Mouse (Mus musculus) neural tube, embryonic 13.5 days (tissue): ENCODE data around the gene Morc3. TPM values are rescaled to one million over a fixed set of nuclear protein-coding genes. Genes with fewer than 3 reads are reported as not detected.

Source experiments
- ATAC-seq: fragments of 200-750 bp; cut with Nextera tagmentation; 2 replicates; pipeline ENCODE4 v1.8.0; 2017; ENCODE audit warnings: low read depth, mild to moderate bottlenecking, moderate TSS enrichment, moderate library complexity
- H3K27ac ChIP-seq: fragments of 300-500 bp; sonication (generic); replicated peaks from 2 replicates; pipeline ENCODE4 v1.5.1; 2015; ENCODE audit warnings: moderate library complexity, mild to moderate bottlenecking, inconsistent platforms
- H3K27me3 ChIP-seq: fragments of 300-500 bp; sonication (generic); 2 replicates; pipeline ENCODE4 v1.6.1; 2015; ENCODE audit warnings: mild to moderate bottlenecking, inconsistent platforms
- H3K36me3 ChIP-seq: fragments of 300-500 bp; sonication (generic); 2 replicates; pipeline ENCODE4 v1.6.1; 2015; ENCODE audit warnings: mild to moderate bottlenecking, inconsistent platforms
- H3K4me1 ChIP-seq: fragments of 300-500 bp; sonication (generic); replicated peaks from 2 replicates; pipeline ENCODE4 v1.6.1; 2015; ENCODE audit warnings: inconsistent platforms
- H3K4me2 ChIP-seq: fragments of 300-500 bp; sonication (generic); 2 replicates; pipeline ENCODE4 v1.6.1; 2015; ENCODE audit warnings: inconsistent platforms, mild to moderate bottlenecking, moderate library complexity
- H3K4me3 ChIP-seq: fragments of 300-500 bp; sonication (generic); 2 replicates; pipeline ENCODE4 v1.5.1; 2015; ENCODE audit warnings: mild to moderate bottlenecking, inconsistent platforms
- H3K9ac ChIP-seq: fragments of 300-500 bp; sonication (generic); 2 replicates; pipeline ENCODE4 v1.6.1; 2015; ENCODE audit warnings: moderate library complexity, mild to moderate bottlenecking, inconsistent platforms
- H3K9me3 ChIP-seq: fragments of 300-500 bp; sonication (generic); 2 replicates; pipeline ENCODE4 v1.6.1; 2016; ENCODE audit warnings: inconsistent platforms
- WGBS: fragments of 180-500 bp; shearing (Covaris S2); methylation state at CpG from one replicate; pipeline ENCODE4 v1.1.7; 2015; 5-methylcytosine and 5-hydroxymethylcytosine counted together
- polyA plus RNA-seq: library from polyadenylated mRNA; unstranded; fragments of >200 nt; fragmentation: Nextera tagmentation; extraction: Ambion mirVana; gene quantifications from 2 replicates; pipeline ENCODE4 v1.2.1, GENCODE M21; 2015

Morc3 gene
- polyA plus RNA-seq, 1 experiment from 2014 or later = 29.9 TPM

GRCm38 (mm10) chr16:93839049-93839448 lies 7.1 kb downstream of the Morc3 start:
- 95% methylated on average over 1 of the region's 1 CpGs for WGBS
- no peak overlapping the region for H3K27ac ChIP-seq
- H3K4me3 ChIP-seq = no peak overlapping the region
- no peak overlapping the region for H3K4me2 ChIP-seq
- H3K4me1 ChIP-seq = peaks cover 3% of the 10 kb centered on the region
- ATAC-seq = no peak
- no peak overlapping the region for H3K9ac ChIP-seq
- 0 out of 2 replicates have a peak, but pooled peaks cover 4% of the 10 kb centered on the region for H3K36me3 ChIP-seq
- no peaks in the 10 kb centered on the region for H3K27me3 ChIP-seq
- no peaks in the 10 kb centered on the region for H3K9me3 ChIP-seq

DNA sequence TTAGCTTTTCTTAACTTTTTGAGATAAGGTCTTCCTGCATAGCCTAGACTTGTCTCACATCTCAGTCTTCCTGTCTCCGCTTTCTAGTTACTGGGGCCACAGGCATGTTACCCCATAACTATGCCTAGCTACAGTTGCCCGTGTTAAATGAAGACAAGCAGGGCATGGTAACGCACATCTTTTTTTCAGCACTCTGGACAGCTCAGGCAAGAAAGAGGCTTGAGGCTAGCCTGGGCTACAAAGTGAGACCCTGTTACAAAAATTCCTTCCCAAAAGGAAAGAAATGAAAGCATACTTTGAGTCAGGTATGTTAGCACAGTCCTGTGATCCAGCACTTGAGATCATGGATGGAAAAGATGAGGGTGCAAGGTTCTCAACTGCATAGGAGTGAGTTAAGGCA lies 18.6 kb downstream of the Morc3 start:
- Histone ChIP-seq H3K9ac (no peak overlapping the region), H3K36me3 (peaks cover 88% of the 10 kb centered on the region), H3K27ac (no peak overlapping the region), H3K4me2 (no peak overlapping the region), H3K27me3 (no peaks in the 10 kb centered on the region), H3K9me3 (no peaks in the 10 kb centered on the region), H3K4me3 (no peak overlapping the region), H3K4me1 (no peaks in the 10 kb centered on the region)
- 95% methylated on average over 3 of the region's 3 CpGs for WGBS
- ATAC-seq = no peak

DNA sequence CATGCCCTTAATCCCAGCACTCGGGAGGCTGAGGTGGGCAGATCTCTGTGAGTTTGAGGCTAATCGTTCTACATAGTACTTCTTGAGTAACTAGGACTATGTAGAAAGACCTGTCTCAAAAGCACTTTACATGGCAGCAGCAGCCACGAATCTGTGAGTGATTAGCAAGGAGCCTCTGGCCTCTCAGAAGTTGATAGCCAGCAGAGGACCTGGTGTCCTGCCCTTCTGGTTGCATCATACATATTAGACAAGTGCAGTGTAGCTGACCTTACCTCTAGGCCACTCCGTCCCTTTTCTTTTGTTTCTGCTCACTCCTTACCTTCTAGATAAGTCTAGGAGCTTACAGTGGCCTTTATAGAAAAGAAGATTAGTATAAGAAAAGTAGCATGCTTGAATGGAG lies 28.0 kb downstream of the Morc3 start:
- no peak for ATAC-seq
- Histone ChIP-seq H3K27me3 (no peaks in the 10 kb centered on the region), H3K36me3 (peaks cover 79% of the 10 kb centered on the region)

DNA sequence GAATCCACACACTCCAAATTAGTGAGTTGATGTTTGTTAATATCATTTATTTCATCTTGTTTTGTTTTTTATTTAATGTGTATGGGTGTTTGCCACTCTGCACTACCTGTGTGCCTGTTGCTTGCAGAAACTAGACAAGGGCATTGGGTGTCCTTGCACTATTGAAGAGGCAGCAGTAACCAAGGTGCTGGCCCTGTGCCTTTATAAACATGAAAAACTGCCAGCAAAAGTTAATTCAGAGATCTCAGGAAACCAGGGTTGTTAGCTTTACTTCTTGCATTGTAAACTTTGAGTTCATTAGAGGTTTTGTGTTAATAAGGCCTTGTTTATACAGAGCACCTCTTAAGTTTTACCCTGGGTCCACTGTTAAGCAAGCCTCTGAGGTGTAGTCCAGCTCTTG lies 28.8 kb downstream of the Morc3 start:
- Histone ChIP-seq H3K27me3 (no peaks in the 10 kb centered on the region), H3K4me1 (no peaks in the 10 kb centered on the region), H3K36me3 (peaks cover 80% of the 10 kb centered on the region), H3K27ac (no peak overlapping the region), H3K4me2 (no peak overlapping the region), H3K9me3 (no peaks in the 10 kb centered on the region), H3K9ac (no peak overlapping the region), H3K4me3 (no peak overlapping the region)
- no peak for ATAC-seq

More for the DNA sequence above, 28.0 kb downstream of the Morc3 start:
- no peaks in the 10 kb centered on the region for H3K4me1 ChIP-seq
- no peak overlapping the region for H3K4me2 ChIP-seq
- H3K9me3 ChIP-seq = no peaks in the 10 kb centered on the region
- no peak overlapping the region for H3K9ac ChIP-seq
- H3K4me3 ChIP-seq = no peak overlapping the region
- no peak overlapping the region for H3K27ac ChIP-seq
- 92% methylated on average over 4 of the region's 4 CpGs for WGBS

GRCm38 (mm10) chr16:93874841-93875240 lies 42.9 kb downstream of the Morc3 start:
- Histone ChIP-seq H3K9ac (no peak overlapping the region), H3K4me3 (no peak overlapping the region), H3K4me1 (no peaks in the 10 kb centered on the region), H3K4me2 (no peak overlapping the region), H3K36me3 (peaks cover 74% of the 10 kb centered on the region), H3K27ac (no peak overlapping the region), H3K9me3 (no peaks in the 10 kb centered on the region), H3K27me3 (no peaks in the 10 kb centered on the region)
- ATAC-seq = no peak
- WGBS = 95% methylated on average over 13 of the region's 13 CpGs

GRCm38 (mm10) chr16:93877612-93878380 lies 45.9 kb downstream of the Morc3 start:
- Histone ChIP-seq H3K27me3 (no peaks in the 10 kb centered on the region), H3K4me1 (no peaks in the 10 kb centered on the region), H3K27ac (no peak overlapping the region), H3K9ac (no peak overlapping the region), H3K4me3 (no peak overlapping the region), H3K9me3 (no peaks in the 10 kb centered on the region), H3K36me3 (peaks cover 46% of the 10 kb centered on the region), H3K4me2 (no peak overlapping the region)
- no peak for ATAC-seq
- WGBS = 94% methylated on average over 6 of the region's 6 CpGs

DNA sequence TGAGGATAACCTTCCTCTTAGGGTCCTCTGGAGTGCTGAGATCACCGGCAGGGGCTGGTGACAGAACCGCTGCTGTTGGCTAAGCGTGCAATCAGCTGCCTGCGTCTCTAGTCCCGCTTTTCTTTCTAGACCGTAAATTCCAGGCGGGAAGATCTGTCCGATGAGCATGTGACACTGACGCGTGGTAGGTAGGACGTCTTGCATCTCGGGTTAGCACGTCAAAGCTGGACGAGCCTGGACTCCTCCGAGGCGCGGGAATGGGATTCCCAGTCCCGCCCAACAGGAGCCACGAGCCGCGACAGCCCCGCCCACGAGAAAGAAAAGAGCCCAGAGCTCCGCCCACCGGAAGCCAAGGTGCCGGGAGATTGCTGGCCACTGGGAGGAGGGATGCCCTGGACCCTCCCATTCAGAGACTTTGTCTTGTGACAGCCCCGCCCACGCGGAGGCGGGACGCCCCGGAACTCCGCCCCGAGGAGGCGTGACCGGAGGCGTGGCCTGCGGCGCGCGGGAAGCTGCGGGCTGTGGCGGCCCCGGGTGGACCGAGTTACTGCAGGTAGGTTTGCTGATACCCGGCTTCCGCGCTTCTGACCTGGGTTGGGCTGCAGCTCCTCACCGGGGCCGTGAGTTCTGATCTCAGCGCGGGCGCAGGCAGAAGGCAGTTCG lies 51.6 kb downstream of the Morc3 start, which contains the start of gene Chaf1b:
Chaf1b (plus strand) TSS at position 479 of the 663 bp plus-strand sequence.
- peak within 1 kb of the TSS; percentile 79 for H3K4me3 ChIP-seq
- peak within 1 kb of the TSS; percentile 97 for H3K4me2 ChIP-seq
- no peaks in the 10 kb centered on the region for H3K9me3 ChIP-seq
- under 1% methylated on average over 54 of the region's 54 CpGs for WGBS
- no peaks in the 10 kb centered on the region for H3K27me3 ChIP-seq
- peaks cover 3% of the 10 kb centered on the region; the same call in 1 of the 2 replicates for H3K36me3 ChIP-seq
- H3K27ac ChIP-seq = no peak within 1 kb of the TSS
- H3K9ac ChIP-seq = peak within 1 kb of the TSS; percentile 75
- ATAC-seq = peak; percentile 95
- H3K4me1 ChIP-seq = peaks cover 14% of the 10 kb centered on the region; the same call in 1 of the 2 replicates

DNA sequence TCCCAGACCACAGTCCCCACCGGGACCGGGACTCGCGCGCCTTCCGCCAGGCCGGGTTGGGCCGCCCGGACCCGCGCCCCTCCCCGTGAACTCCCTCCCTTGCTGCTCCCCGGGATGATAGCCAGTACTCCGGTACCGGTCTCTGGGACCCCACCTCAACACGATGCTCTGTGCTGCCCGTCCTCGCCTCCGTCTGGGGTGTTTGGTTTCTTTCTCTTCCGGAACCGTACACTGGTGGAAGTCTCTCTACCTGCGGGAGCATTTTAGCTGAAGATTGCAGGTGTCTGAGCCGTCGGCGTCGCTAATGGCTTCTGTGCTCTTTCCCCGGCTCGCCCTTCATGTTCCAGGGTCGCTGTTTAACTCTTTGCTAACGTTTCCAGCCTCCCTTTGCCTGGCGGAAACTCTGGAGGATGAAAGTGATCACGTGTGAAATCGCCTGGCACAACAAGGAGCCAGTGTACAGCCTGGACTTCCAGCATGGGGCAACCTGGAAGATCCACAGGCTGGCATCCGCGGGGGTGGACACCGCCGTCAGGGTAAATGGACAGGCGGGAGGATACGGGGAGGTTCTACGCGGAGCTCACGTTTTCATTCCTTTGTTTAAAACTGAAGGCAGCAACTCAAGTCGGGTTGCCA lies 52.3 kb downstream of the Morc3 start:
- H3K36me3 ChIP-seq = peaks cover 6% of the 10 kb centered on the region; the same call in 1 of the 2 replicates
- H3K4me1 ChIP-seq = peaks cover 14% of the 10 kb centered on the region; the same call in 1 of the 2 replicates
- peak overlapping the region; percentile 79 for H3K4me3 ChIP-seq
- WGBS = under 1% methylated on average over 43 of the region's 43 CpGs
- H3K9ac ChIP-seq = peak overlapping the region; percentile 75
- no peaks in the 10 kb centered on the region for H3K27me3 ChIP-seq
- peak overlapping the region; percentile 97 for H3K4me2 ChIP-seq
- no peak overlapping the region for H3K27ac ChIP-seq
- no peaks in the 10 kb centered on the region for H3K9me3 ChIP-seq
- ATAC-seq = peak; percentile 25

- peaks cover 6% of the 10 kb centered on the region; the same call in 1 of the 2 replicates for H3K36me3 ChIP-seq
- H3K27me3 ChIP-seq = no peaks in the 10 kb centered on the region
- no peaks in the 10 kb centered on the region for H3K9me3 ChIP-seq
- 52% methylated on average over 5 of the region's 5 CpGs for WGBS
- H3K4me3 ChIP-seq = peak overlapping the region; percentile 79
- ATAC-seq = no peak
- no peak overlapping the region for H3K27ac ChIP-seq
- peaks cover 14% of the 10 kb centered on the region; the same call in 1 of the 2 replicates for H3K4me1 ChIP-seq
- peak overlapping the region; percentile 97 for H3K4me2 ChIP-seq
- H3K9ac ChIP-seq = peak overlapping the region; percentile 75
Measured at GRCm38 (mm10) chr16:93884722-93885113, 52.8 kb downstream of the Morc3 start.

GRCm38 (mm10) chr16:93888481-93888880 lies 56.6 kb downstream of the Morc3 start:
- ATAC-seq = no peak
- H3K4me3 ChIP-seq = no peak overlapping the region
- no peaks in the 10 kb centered on the region for H3K27me3 ChIP-seq
- no peak overlapping the region for H3K27ac ChIP-seq
- H3K4me1 ChIP-seq = peaks cover 9% of the 10 kb centered on the region; the same call in 1 of the 2 replicates
- no peaks in the 10 kb centered on the region for H3K9me3 ChIP-seq
- whole genome bisulfite sequencing = 92% methylated on average over 6 of the region's 6 CpGs
- H3K9ac ChIP-seq = no peak overlapping the region
- no peak overlapping the region for H3K4me2 ChIP-seq
- H3K36me3 ChIP-seq = peaks cover 30% of the 10 kb centered on the region

DNA sequence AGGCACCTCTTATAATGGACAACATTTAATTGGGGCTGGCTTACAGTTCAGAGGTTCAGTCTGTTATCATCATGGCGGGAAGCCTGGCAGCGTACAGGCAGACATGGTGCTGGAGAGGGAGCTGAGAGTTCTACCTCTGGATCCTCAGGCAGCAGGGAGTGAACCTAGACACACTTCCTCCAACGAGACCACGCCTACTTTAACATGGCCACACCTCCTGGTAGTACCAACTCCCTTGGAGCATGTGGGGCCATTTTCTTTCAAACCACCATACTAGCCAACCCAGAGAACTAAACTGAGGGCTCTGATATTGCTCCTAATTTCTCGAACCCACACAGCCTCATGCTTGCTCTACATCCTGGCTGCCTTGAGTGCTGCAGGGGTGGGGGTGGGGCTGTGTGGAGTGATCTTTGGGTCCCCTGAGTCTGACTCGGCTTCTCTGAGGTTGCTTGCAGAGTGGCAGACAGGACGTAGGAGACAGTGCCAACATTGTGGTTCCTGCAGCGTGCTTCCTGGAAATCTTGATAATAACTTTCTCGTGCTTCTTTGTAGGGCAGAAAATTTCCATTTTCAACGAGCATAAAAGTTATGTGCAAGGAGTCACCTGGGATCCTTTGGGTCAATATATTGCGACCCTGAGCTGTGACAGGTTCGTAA lies 59.2 kb downstream of the Morc3 start:
- peaks cover 37% of the 10 kb centered on the region for H3K36me3 ChIP-seq

More for the DNA sequence above, 59.2 kb downstream of the Morc3 start:
- Histone ChIP-seq H3K27ac (no peak overlapping the region), H3K9ac (no peak overlapping the region), H3K9me3 (no peaks in the 10 kb centered on the region), H3K4me2 (no peak overlapping the region), H3K4me1 (no peaks in the 10 kb centered on the region), H3K27me3 (no peaks in the 10 kb centered on the region), H3K4me3 (no peak overlapping the region)
- ATAC-seq = no peak
- 91% methylated on average over 12 of the region's 12 CpGs for WGBS
